Mouse (Mus musculus) cerebellum, postnatal 4 days (tissue): ENCODE results near the gene Gm15107.
"Not testable (repeated sequence)": the region's sequence is repeated elsewhere in the genome, so short reads cannot be mapped to it uniquely, and the experiment has no call there.

Experiments used
- DNase-seq, 2 experiments: peaks; one replicate each; pipeline ENCODE4 v3.0.0; 2022; ENCODE audit warnings: low spot score in 2 of 2, mixed read lengths in 1 of 2

Gm15107 gene

DNA sequence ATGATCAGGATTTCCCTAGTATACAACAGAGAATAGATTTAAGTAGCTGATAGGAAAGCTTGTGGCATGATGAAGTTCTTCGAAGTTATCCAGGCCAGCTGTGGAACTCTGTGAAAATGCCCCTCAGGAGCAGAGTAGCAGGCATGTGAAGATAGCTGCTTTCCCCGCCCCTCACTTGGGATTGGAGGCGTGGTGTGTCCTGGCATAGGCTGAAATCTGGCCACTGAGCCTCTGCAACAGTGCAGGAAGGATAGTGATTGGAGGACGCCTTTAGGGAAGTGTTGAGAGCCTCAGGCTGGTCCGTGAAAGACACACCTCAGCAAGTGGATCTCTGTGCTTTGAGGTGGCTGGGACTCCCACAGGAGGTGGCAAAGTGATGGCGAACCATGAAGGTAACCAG, at the start of gene Gm15107:
Gm15107 (plus strand) TSS at position 301 of the 400 bp plus-strand sequence.
- not testable (repeated sequence) for DNase-seq
